Mouse (Mus musculus): ENCODE data around the gene Gm10382.

GRCm38 (mm10) chr5:125416183-125416582, 27.1 kb downstream of the Gm10382 start:
- TF ChIP-seq FLI1 (IDR thresholded peaks at IDR 0.05; ENCODE audit: low read length) (no peak), GATA1 (IDR thresholded peaks at IDR 0.05; ENCODE audit: borderline replicate concordance, low read length) (no peak)
